Comparison of ENCODE assay signal across 14 mouse cellular contexts in the genomic region with DNA sequence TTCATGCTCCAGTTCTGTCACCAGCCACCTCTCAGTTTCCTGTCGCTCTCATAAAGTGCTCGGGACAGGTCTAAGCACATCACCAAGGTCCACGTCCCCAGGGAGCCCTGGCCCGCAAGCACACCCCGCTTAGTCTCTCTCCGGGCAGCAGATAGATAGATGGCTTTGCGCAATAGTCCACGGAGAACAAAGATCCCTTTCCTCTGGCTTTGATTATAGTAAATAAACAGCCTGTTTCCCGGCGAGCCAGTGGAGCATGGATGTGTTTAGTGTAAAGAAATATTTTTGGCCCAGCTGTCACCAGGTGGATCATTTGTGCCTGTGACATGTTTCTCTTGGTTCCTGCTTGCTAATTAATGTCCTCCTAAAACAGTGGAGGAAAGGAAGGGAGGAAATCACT. TPM values are rescaled to one million over a fixed set of nuclear protein-coding genes. Genes with fewer than 3 reads are reported as not detected.
DNase-seq lines count a peak whose midpoint lies in the region; ATAC-seq lines count a peak whose summit lies in the region.
"Had no signal": no experiment of that assay in that cellular context is flagged by ENCODE, and none has a peak within 500 bp of the region (broad histone marks: within the 10 kb centered on the region; RNA-seq: fewer than 3 reads in every experiment).

No protein-coding gene starts in this region.

- peak overlapping the region; percentile 51; the same call in 1 of the 2 replicates for H3K27ac ChIP-seq in embryonic facial prominence, embryonic 15.5 days (replicated peaks)
- H3K27ac ChIP-seq in forebrain, embryonic 16.5 days (ENCODE audit: low read length): no peak overlapping the region

- peak; percentile 11 for DNase-seq in kidney, adult 18-20 months
- DNase-seq in kidney, adult 11 months: no peak
- DNase-seq in kidney, postnatal 10 days: peak; percentile 35
- DNase-seq in lung, postnatal 36 days: peak; percentile 35
- no peak for DNase-seq in T-cell, adult 2 months (ENCODE audit: low spot score)
- no peak for DNase-seq in left cerebral cortex, postnatal 4 days
- DNase-seq: adrenal gland, adult 8-10 months; cerebellum, postnatal 36 days; right cerebral cortex, adult 18-20 months; thymus, postnatal 36 days had no signal

- no peaks in the 10 kb centered on the region for H3K27me3 ChIP-seq in embryonic facial prominence, embryonic 15.5 days
- H3K27me3 ChIP-seq in forebrain, embryonic 16.5 days (replicated peaks; ENCODE audit: control insufficient read depth, insufficient read depth, low read length): no peaks in the 10 kb centered on the region

- H3K4me3 ChIP-seq in embryonic facial prominence, embryonic 15.5 days (replicated peaks): no peak overlapping the region
- H3K4me3 ChIP-seq in forebrain, embryonic 16.5 days (replicated peaks; ENCODE audit: low read length): no peak overlapping the region
- H3K4me3 ChIP-seq: midbrain, embryonic 10.5 days had no signal

- no peak overlapping the region for H3K9ac ChIP-seq in embryonic facial prominence, embryonic 15.5 days
- H3K9ac ChIP-seq in forebrain, embryonic 16.5 days (replicated peaks; ENCODE audit: low read depth, low read length): no peak overlapping the region

- H3K4me1 ChIP-seq in embryonic facial prominence, embryonic 15.5 days: no peaks in the 10 kb centered on the region; the same call in 1 of the 2 replicates
- no peaks in the 10 kb centered on the region for H3K4me1 ChIP-seq in forebrain, embryonic 16.5 days (replicated peaks; ENCODE audit: control insufficient read depth, insufficient read depth, low read length)

- no peak for ATAC-seq in embryonic facial prominence, embryonic 15.5 days (ENCODE audit: insufficient number of reproducible peaks, low FRiP score, low TSS enrichment, low read depth)
- no peak for ATAC-seq in forebrain, embryonic 16.5 days
- ATAC-seq: forebrain, embryonic 14.5 days had no signal

- intact Hi-C loops in left cerebral cortex, postnatal 4 days (cut with DNase I): no loop called here

- peaks cover 11% of the 10 kb centered on the region; the same call in 1 of the 2 replicates for H3K36me3 ChIP-seq in embryonic facial prominence, embryonic 15.5 days
- H3K36me3 ChIP-seq in forebrain, embryonic 16.5 days (ENCODE audit: control insufficient read depth, insufficient read depth): no peaks in the 10 kb centered on the region

- H3K9me3 ChIP-seq in embryonic facial prominence, embryonic 15.5 days (replicated peaks): no peaks in the 10 kb centered on the region
- H3K9me3 ChIP-seq in forebrain, embryonic 16.5 days (ENCODE audit: control insufficient read depth, low read length): no peaks in the 10 kb centered on the region
- H3K9me3 ChIP-seq: midbrain, embryonic 10.5 days had no signal

- 34% methylated on average over 10 of the region's 10 CpGs for WGBS in embryonic facial prominence, embryonic 15.5 days
- WGBS in forebrain, embryonic 16.5 days: 76% methylated on average over 10 of the region's 10 CpGs

- H3K4me2 ChIP-seq in embryonic facial prominence, embryonic 15.5 days (replicated peaks): no peak overlapping the region
- no peak overlapping the region for H3K4me2 ChIP-seq in forebrain, embryonic 16.5 days (ENCODE audit: low read length)

RNA-seq across cellular contexts. Expression of a gene that starts 47.0 kb away (rescaled TPM):
- polyA plus RNA-seq in embryonic facial prominence, embryonic 15.5 days (2015; fragmentation: Nextera tagmentation; extraction: Ambion mirVana): 62.8 and 68.6 TPM in 2 replicates
- 53.4 and 55.5 TPM in 2 replicates for polyA plus RNA-seq in forebrain, embryonic 16.5 days (2015; fragmentation: Nextera tagmentation; extraction: Ambion mirVana)
- total RNA-seq in left cerebral cortex, postnatal 4 days (2021): 10 to 100 TPM; 33.3 to 38.9 TPM

Comparison
In these comparisons a context has a peak if more than half of its experiments do, and no peak if none do; other contexts are left out.
1. DNase-seq: peak in kidney, adult 18-20 months (single experiment), kidney, postnatal 10 days (single experiment) and lung, postnatal 36 days (single experiment); none in kidney, adult 11 months (single experiment), T-cell, adult 2 months (single experiment) and left cerebral cortex, postnatal 4 days (single experiment).